Mouse (Mus musculus) spleen, adult 2 months (tissue): Measurements from ENCODE around the gene Capn7.

Experiments
- CTCF ChIP-seq: fragments of 200-500 bp; IDR thresholded peaks from 2 replicates; pipeline ENCODE4 v1.5.1; 2011; ENCODE audit warnings: mild to moderate bottlenecking, inconsistent platforms; ENCODE audit not compliant: insufficient read depth, insufficient read length, insufficient replicate concordance; ENCODE audit errors: extremely low read depth
- POLR2A ChIP-seq: fragments of 200-500 bp; IDR thresholded peaks from 2 replicates; pipeline ENCODE4 v1.6.1; 2011; ENCODE audit warnings: low read depth, low read length, inconsistent platforms

GRCm38 (mm10) chr14:31403556-31403955, 67.1 kb downstream of the Capn7 start:
- no peak for TF ChIP-seq POLR2A
- no peak for TF ChIP-seq CTCF
